Mouse (Mus musculus): ENCODE data around the gene Ubl7.

- TF ChIP-seq POLR2A (IDR thresholded peaks at IDR 0.05; ENCODE audit: borderline replicate concordance, extremely low read depth, low read depth, low read length) (no peak), CTCF (IDR thresholded peaks at IDR 0.05; ENCODE audit: insufficient read depth, low read length) (no peak)
Measured at GRCm38 (mm10) chr9:57904250-57904644, 6.5 kb upstream of the Ubl7 start.

Data from lung, adult 2 months (tissue).